Mouse (Mus musculus) erythroblast, adult 5-6 weeks (primary cell): ENCODE data around the gene Olfr1243. TPM values are rescaled to one million over a fixed set of nuclear protein-coding genes. Genes with fewer than 3 reads are reported as not detected.
"Not testable (repeated sequence)": the region's sequence is repeated elsewhere in the genome, so short reads cannot be mapped to it uniquely, and the experiment has no call there.

Source experiments
- ATAC-seq: replicated peaks from 2 replicates; pipeline ENCODE4 v1.8.0; 2016; ENCODE audit warnings: moderate number of reproducible peaks, mild to moderate bottlenecking, moderate TSS enrichment, inconsistent platforms; ENCODE audit not compliant: poor library complexity, low FRiP score, severe bottlenecking
- total RNA-seq, 2 experiments: library from RNA; stranded (forward) in 1 of 2; stranded (reverse) in 1 of 2; fragments of 150-400 nt in 1 of 2; fragments of 200-764, 138-1000 nt in 1 of 2; gene quantifications; 2 replicates each; pipeline versions ENCODE4 v1.2.3 to v1.2.4; 2015 to 2017; ENCODE audit warnings: low replicate concordance in 2 of 2

The Olfr1243 gene
- total RNA-seq (2015; ENCODE audit: low replicate concordance) (not detected in 2 replicates), total RNA-seq (2017; ENCODE audit: low replicate concordance) (not detected in 2 replicates)

- no peak for ATAC-seq
These were observed at the start of gene Olfr1243 for GRCm38 (mm10) chr2:89531387-89531786. Gene Olfr1243 (minus strand): TSS chr2:89531487.

- no peak for ATAC-seq
These were observed 47.1 kb upstream of the Olfr1243 start, which contains the start of gene Olfr1245 for GRCm38 (mm10) chr2:89578347-89578746. Gene Olfr1245 (minus strand): TSS chr2:89578447.

DNA sequence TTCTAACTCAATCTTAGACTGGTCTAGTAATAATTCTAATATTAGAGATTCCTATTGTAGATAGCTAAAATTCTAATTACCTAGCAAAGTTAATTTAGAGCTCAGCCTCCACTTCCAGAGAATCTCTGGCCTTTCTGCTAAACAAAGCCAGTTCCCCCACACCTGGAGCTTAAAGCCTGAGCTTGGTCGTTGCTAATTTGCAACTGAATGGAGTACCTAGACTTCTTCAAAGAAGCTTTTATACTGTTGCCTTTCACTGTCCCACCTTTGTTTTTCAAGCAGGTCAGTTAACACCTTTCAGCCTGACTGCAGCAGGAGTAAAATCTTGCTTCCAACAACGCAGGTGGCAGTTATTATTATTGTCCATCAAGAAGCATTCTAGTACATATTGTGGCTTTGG lies 31.4 kb upstream of the Olfr1243 start:
- ATAC-seq, result not testable (repeated sequence)

- ATAC-seq, result no peak
These were observed 13.2 kb upstream of the Olfr1243 start for GRCm38 (mm10) chr2:89544516-89544915.

DNA sequence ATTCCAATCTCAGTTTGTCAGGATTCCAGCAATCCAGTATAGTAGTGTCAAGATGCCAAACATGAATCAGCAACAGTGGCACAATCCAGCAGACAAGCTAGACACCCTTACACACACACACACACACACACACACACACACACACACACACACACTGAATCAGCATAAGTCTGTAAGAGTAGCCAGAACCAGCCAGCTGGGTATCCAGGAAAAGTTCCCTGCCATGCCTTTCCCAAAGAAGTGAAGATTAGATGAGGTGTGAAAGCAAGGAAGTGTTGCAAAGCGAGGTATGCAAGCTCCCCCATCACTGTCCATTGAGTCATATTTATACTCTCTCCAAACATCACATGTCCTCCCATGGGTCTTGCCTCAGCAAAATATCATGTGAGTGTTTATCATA lies 8.6 kb upstream of the Olfr1243 start:
- ATAC-seq, result no peak

DNA sequence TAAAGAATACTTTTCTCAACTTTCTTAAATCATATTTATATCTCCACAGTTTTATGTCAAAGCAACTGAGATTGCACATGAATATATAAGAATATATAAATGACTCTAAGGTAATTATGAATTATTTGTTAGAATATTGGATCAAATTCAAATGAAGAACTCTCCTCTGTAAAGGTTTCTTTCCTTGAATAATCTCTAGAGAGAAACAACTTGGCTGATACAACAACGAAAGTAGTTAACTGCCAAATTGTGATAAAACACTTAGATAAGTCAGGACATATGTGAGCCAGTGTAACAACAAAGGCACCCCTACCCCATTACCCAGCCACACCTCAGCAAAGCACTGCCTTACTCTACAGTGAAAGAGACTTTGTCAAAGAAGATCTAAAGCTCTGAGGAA lies 33.1 kb downstream of the Olfr1243 start, which contains the start of gene Olfr1242:
Gene Olfr1242, minus strand, starts transcription at position 101 of the 400 bp plus-strand sequence.
- ATAC-seq, result no peak

DNA sequence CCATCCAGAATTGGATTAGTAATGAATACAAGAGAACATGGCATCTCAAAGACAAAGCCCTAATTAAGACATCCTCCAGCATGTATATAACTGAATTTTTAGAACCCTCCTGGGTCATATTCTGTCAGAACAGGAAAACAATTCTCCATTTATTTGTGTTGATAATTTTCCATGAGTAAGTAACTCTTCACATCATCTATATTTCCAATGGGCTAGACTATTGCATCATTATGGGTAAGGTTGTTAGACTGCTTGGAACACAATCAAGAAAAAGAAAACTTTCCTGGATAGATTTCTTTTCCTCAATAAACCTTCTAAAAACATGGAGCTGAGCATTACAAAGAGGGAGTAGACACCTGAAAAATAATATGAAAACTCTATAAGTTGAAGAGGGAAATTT lies 44.3 kb downstream of the Olfr1243 start, which contains the start of gene Olfr1241:
Gene Olfr1241, minus strand, starts transcription at position 101 of the 400 bp plus-strand sequence.
- ATAC-seq, result no peak

Other genes with a start within 250 kb of the Olfr1243 start
- not detected in 2 replicates for gene Olfr1229, start 243.5 kb downstream of the Olfr1243 start, total RNA-seq (2015; ENCODE audit: low replicate concordance)
- not detected in 2 replicates for gene Olfr1229, start 243.5 kb downstream of the Olfr1243 start, total RNA-seq (2017; ENCODE audit: low replicate concordance)
- gene Olfr1230, start 234.2 kb downstream of the Olfr1243 start, total RNA-seq (2015; ENCODE audit: low replicate concordance), result not detected in 2 replicates
- gene Olfr1230, start 234.2 kb downstream of the Olfr1243 start, total RNA-seq (2017; ENCODE audit: low replicate concordance), result not detected in 2 replicates
- not detected in 2 replicates for gene Olfr1231, start 224.4 kb downstream of the Olfr1243 start, total RNA-seq (2015; ENCODE audit: low replicate concordance)
- not detected in 2 replicates for gene Olfr1231, start 224.4 kb downstream of the Olfr1243 start, total RNA-seq (2017; ENCODE audit: low replicate concordance)
- gene Olfr1232, start 201.8 kb downstream of the Olfr1243 start, total RNA-seq (2015; ENCODE audit: low replicate concordance), result not detected in 2 replicates
- gene Olfr1232, start 201.8 kb downstream of the Olfr1243 start, total RNA-seq (2017; ENCODE audit: low replicate concordance), result not detected in 2 replicates
- gene Olfr1233, start 189.1 kb downstream of the Olfr1243 start, total RNA-seq (2015; ENCODE audit: low replicate concordance), result not detected in 2 replicates
- not detected in 2 replicates for gene Olfr1233, start 189.1 kb downstream of the Olfr1243 start, total RNA-seq (2017; ENCODE audit: low replicate concordance)
- not detected in 2 replicates for gene Olfr1234, start 166.6 kb downstream of the Olfr1243 start, total RNA-seq (2015; ENCODE audit: low replicate concordance)
- gene Olfr1234, start 166.6 kb downstream of the Olfr1243 start, total RNA-seq (2017; ENCODE audit: low replicate concordance), result not detected in 2 replicates
- gene Olfr1238, start 121.8 kb downstream of the Olfr1243 start, total RNA-seq (2015; ENCODE audit: low replicate concordance), result not detected in 2 replicates
- not detected in 2 replicates for gene Olfr1238, start 121.8 kb downstream of the Olfr1243 start, total RNA-seq (2017; ENCODE audit: low replicate concordance)
- not detected in 2 replicates for gene Olfr1239, start 111.1 kb downstream of the Olfr1243 start, total RNA-seq (2015; ENCODE audit: low replicate concordance)
- gene Olfr1239, start 111.1 kb downstream of the Olfr1243 start, total RNA-seq (2017; ENCODE audit: low replicate concordance), result not detected in 2 replicates
- gene Olfr1240, start 88.5 kb downstream of the Olfr1243 start, total RNA-seq (2015; ENCODE audit: low replicate concordance), result not detected in 2 replicates
- gene Olfr1240, start 88.5 kb downstream of the Olfr1243 start, total RNA-seq (2017; ENCODE audit: low replicate concordance), result not detected in 2 replicates
- not detected in 2 replicates for gene Olfr1241, start 44.4 kb downstream of the Olfr1243 start, total RNA-seq (2015; ENCODE audit: low replicate concordance)
- gene Olfr1241, start 44.4 kb downstream of the Olfr1243 start, total RNA-seq (2017; ENCODE audit: low replicate concordance), result not detected in 2 replicates
- not detected in 2 replicates for gene Olfr1242, start 33.2 kb downstream of the Olfr1243 start, total RNA-seq (2015; ENCODE audit: low replicate concordance)
- gene Olfr1242, start 33.2 kb downstream of the Olfr1243 start, total RNA-seq (2017; ENCODE audit: low replicate concordance), result not detected in 2 replicates
- not detected in 2 replicates for gene Olfr1245, start 47.0 kb upstream of the Olfr1243 start, total RNA-seq (2015; ENCODE audit: low replicate concordance)
- gene Olfr1245, start 47.0 kb upstream of the Olfr1243 start, total RNA-seq (2017; ENCODE audit: low replicate concordance), result 2.1 TPM in 1 of 2 replicates, not detected in the other
- not detected in 2 replicates for gene Olfr1246, start 61.7 kb upstream of the Olfr1243 start, total RNA-seq (2015; ENCODE audit: low replicate concordance)
- gene Olfr1246, start 61.7 kb upstream of the Olfr1243 start, total RNA-seq (2017; ENCODE audit: low replicate concordance), result not detected in 2 replicates
- not detected in 2 replicates for gene Olfr1247, start 82.6 kb upstream of the Olfr1243 start, total RNA-seq (2015; ENCODE audit: low replicate concordance)
- not detected in 2 replicates for gene Olfr1247, start 82.6 kb upstream of the Olfr1243 start, total RNA-seq (2017; ENCODE audit: low replicate concordance)
- not detected in 2 replicates for gene Olfr1248, start 86.8 kb upstream of the Olfr1243 start, total RNA-seq (2015; ENCODE audit: low replicate concordance)
- gene Olfr1248, start 86.8 kb upstream of the Olfr1243 start, total RNA-seq (2017; ENCODE audit: low replicate concordance), result not detected in 2 replicates
- gene Olfr1249, start 103.5 kb upstream of the Olfr1243 start, total RNA-seq (2015; ENCODE audit: low replicate concordance), result not detected in 2 replicates
- not detected in 2 replicates for gene Olfr1249, start 103.5 kb upstream of the Olfr1243 start, total RNA-seq (2017; ENCODE audit: low replicate concordance)
- gene Olfr1250, start 130.0 kb upstream of the Olfr1243 start, total RNA-seq (2015; ENCODE audit: low replicate concordance), result not detected in 2 replicates
- not detected in 2 replicates for gene Olfr1250, start 130.0 kb upstream of the Olfr1243 start, total RNA-seq (2017; ENCODE audit: low replicate concordance)
- not detected in 2 replicates for gene Olfr1251, start 140.4 kb upstream of the Olfr1243 start, total RNA-seq (2015; ENCODE audit: low replicate concordance)
- not detected in 2 replicates for gene Olfr1251, start 140.4 kb upstream of the Olfr1243 start, total RNA-seq (2017; ENCODE audit: low replicate concordance)
- not detected in 2 replicates for gene Olfr1252, start 193.5 kb upstream of the Olfr1243 start, total RNA-seq (2015; ENCODE audit: low replicate concordance)
- gene Olfr1252, start 193.5 kb upstream of the Olfr1243 start, total RNA-seq (2017; ENCODE audit: low replicate concordance), result not detected in 2 replicates
- gene Olfr1253, start 225.6 kb upstream of the Olfr1243 start, total RNA-seq (2015; ENCODE audit: low replicate concordance), result not detected in 2 replicates
- 0.42 TPM in 1 of 2 replicates, not detected in the other for gene Olfr1253, start 225.6 kb upstream of the Olfr1243 start, total RNA-seq (2017; ENCODE audit: low replicate concordance)